Mouse (Mus musculus) hindbrain, embryonic 11.5 days (tissue): ENCODE data around the gene Ift81. TPM values are rescaled to one million over a fixed set of nuclear protein-coding genes. Genes with fewer than 3 reads are reported as not detected.
A peak's percentile ranks its signal among the peaks of the same experiment; 100 is the strongest.

Experiments
- ATAC-seq: fragments of 200-750 bp; cut with Nextera tagmentation; 2 replicates; pipeline ENCODE4 v1.8.0; 2017; ENCODE audit warnings: mild to moderate bottlenecking, moderate TSS enrichment, moderate library complexity; ENCODE audit not compliant: low FRiP score
- DNase-seq: peaks from one replicate; pipeline ENCODE4 v3.0.0-alpha.2; 2015; ENCODE audit warnings: low spot score
- H3K27ac ChIP-seq: fragments of 300-500 bp; sonication (generic); 2 replicates; pipeline ENCODE4 v1.5.1; 2014; ENCODE audit warnings: mild to moderate bottlenecking, low read depth, low read length
- H3K27me3 ChIP-seq: fragments of 300-500 bp; sonication (generic); 2 replicates; pipeline ENCODE4 v1.6.1; 2014; ENCODE audit warnings: mild to moderate bottlenecking, low read length, moderate library complexity, mixed read lengths; ENCODE audit not compliant: control insufficient read depth, insufficient read depth
- H3K36me3 ChIP-seq: fragments of 300-500 bp; sonication (generic); 2 replicates; pipeline ENCODE4 v1.6.1; 2014; ENCODE audit warnings: mild to moderate bottlenecking, low read length, moderate library complexity, mixed read lengths; ENCODE audit not compliant: control insufficient read depth, insufficient read depth
- H3K4me1 ChIP-seq: fragments of 300-500 bp; sonication (generic); replicated peaks from 2 replicates; pipeline ENCODE4 v1.6.1; 2014; ENCODE audit warnings: low read length, mixed read lengths; ENCODE audit not compliant: control insufficient read depth, insufficient read depth
- H3K4me2 ChIP-seq: fragments of 300-500 bp; sonication (generic); replicated peaks from 2 replicates; pipeline ENCODE4 v1.6.1; 2014; ENCODE audit warnings: mild to moderate bottlenecking, low read depth, low read length
- H3K4me3 ChIP-seq: fragments of 300-500 bp; sonication (generic); 2 replicates; pipeline ENCODE4 v1.5.1; 2014; ENCODE audit warnings: low read depth, low read length
- H3K9ac ChIP-seq: fragments of 300-500 bp; sonication (generic); 2 replicates; pipeline ENCODE4 v1.6.1; 2014; ENCODE audit warnings: low read depth, low read length
- H3K9me3 ChIP-seq: fragments of 300-500 bp; sonication (generic); 2 replicates; pipeline ENCODE4 v1.6.1; 2016; ENCODE audit warnings: low read length; ENCODE audit not compliant: control insufficient read depth
- WGBS: fragments of 180-500 bp; shearing (Covaris S2); extraction: QIAGEN DNeasy Blood & Tissue Kit; methylation state at CpG from one replicate; pipeline ENCODE4 v1.1.7; 2014; 5-methylcytosine and 5-hydroxymethylcytosine counted together
- polyA plus RNA-seq: library from polyadenylated mRNA; unstranded; fragments of >200 nt; fragmentation: Nextera tagmentation; extraction: Ambion mirVana; gene quantifications from 2 replicates; pipeline ENCODE4 v1.2.1, GENCODE M21; 2014

Gene Ift81
- polyA plus RNA-seq, 1 experiment from 2014 or later = 49.1 TPM

GRCm38 (mm10) chr5:122511405-122511804, 102.9 kb downstream of the Ift81 start:
- no peaks in the 10 kb centered on the region for H3K27me3 ChIP-seq
- 76% methylated on average over 9 of the region's 9 CpGs for WGBS
- no peak for ATAC-seq

GRCm38 (mm10) chr5:122510651-122511157, 103.6 kb downstream of the Ift81 start:
- Histone ChIP-seq H3K4me3 (no peak overlapping the region), H3K9ac (no peak overlapping the region), H3K4me1 (no peaks in the 10 kb centered on the region), H3K9me3 (no peaks in the 10 kb centered on the region), H3K27ac (no peak overlapping the region), H3K36me3 (no peaks in the 10 kb centered on the region), H3K27me3 (no peaks in the 10 kb centered on the region), H3K4me2 (no peak overlapping the region)
- no peak for ATAC-seq
- WGBS = 62% methylated on average over 16 of the region's 17 CpGs
- no peak for DNase-seq

More at GRCm38 (mm10) chr5:122511405-122511804, 102.9 kb downstream of the Ift81 start:
- DNase-seq = no peak
- Histone ChIP-seq H3K9me3 (no peaks in the 10 kb centered on the region), H3K4me3 (no peak overlapping the region), H3K27ac (no peak overlapping the region), H3K4me2 (no peak overlapping the region), H3K9ac (no peak overlapping the region), H3K36me3 (no peaks in the 10 kb centered on the region), H3K4me1 (no peaks in the 10 kb centered on the region)

GRCm38 (mm10) chr5:122509608-122510007, 104.7 kb downstream of the Ift81 start:
- H3K36me3 ChIP-seq = no peaks in the 10 kb centered on the region
- ATAC-seq (no peak), DNase-seq (no peak)
- no peak overlapping the region for H3K4me3 ChIP-seq
- WGBS = 61% methylated on average over 7 of the region's 7 CpGs
- no peaks in the 10 kb centered on the region for H3K4me1 ChIP-seq
- H3K27ac ChIP-seq = no peak overlapping the region
- no peaks in the 10 kb centered on the region for H3K9me3 ChIP-seq
- H3K27me3 ChIP-seq = no peaks in the 10 kb centered on the region
- no peak overlapping the region for H3K4me2 ChIP-seq
- H3K9ac ChIP-seq = no peak overlapping the region

- no peak overlapping the region for H3K4me3 ChIP-seq
- no peak overlapping the region for H3K27ac ChIP-seq
- ATAC-seq (no peak), DNase-seq (no peak)
- no peaks in the 10 kb centered on the region for H3K27me3 ChIP-seq
- H3K36me3 ChIP-seq = no peaks in the 10 kb centered on the region
- H3K9ac ChIP-seq = no peak overlapping the region
- no peaks in the 10 kb centered on the region for H3K4me1 ChIP-seq
- 83% methylated on average over 11 of the region's 11 CpGs for WGBS
- no peaks in the 10 kb centered on the region for H3K9me3 ChIP-seq
- H3K4me2 ChIP-seq = no peak overlapping the region
Observed at GRCm38 (mm10) chr5:122508861-122509306, 105.4 kb downstream of the Ift81 start.

GRCm38 (mm10) chr5:122507396-122507795, 106.9 kb downstream of the Ift81 start:
- no peaks in the 10 kb centered on the region for H3K36me3 ChIP-seq
- ATAC-seq = no peak
- H3K4me1 ChIP-seq = no peaks in the 10 kb centered on the region; the same call in 1 of the 2 replicates
- DNase-seq = no peak
- no peak overlapping the region for H3K4me2 ChIP-seq
- no peak overlapping the region for H3K27ac ChIP-seq
- no peaks in the 10 kb centered on the region for H3K9me3 ChIP-seq
- no peak overlapping the region for H3K9ac ChIP-seq
- no peaks in the 10 kb centered on the region for H3K27me3 ChIP-seq
- H3K4me3 ChIP-seq = no peak overlapping the region

- WGBS = 86% methylated on average over 3 of the region's 3 CpGs
Observed at GRCm38 (mm10) chr5:122506462-122506861, 107.9 kb downstream of the Ift81 start.

GRCm38 (mm10) chr5:122505554-122505953, 108.8 kb downstream of the Ift81 start:
- no peak overlapping the region for H3K27ac ChIP-seq
- H3K9me3 ChIP-seq = no peaks in the 10 kb centered on the region
- no peaks in the 10 kb centered on the region for H3K36me3 ChIP-seq
- 87% methylated on average over 5 of the region's 5 CpGs for WGBS
- no peak overlapping the region for H3K9ac ChIP-seq
- no peak overlapping the region for H3K4me3 ChIP-seq
- DNase-seq (no peak), ATAC-seq (no peak)
- H3K4me2 ChIP-seq = no peak overlapping the region
- no peaks in the 10 kb centered on the region; the same call in 1 of the 2 replicates for H3K4me1 ChIP-seq
- H3K27me3 ChIP-seq = no peaks in the 10 kb centered on the region

More at GRCm38 (mm10) chr5:122506462-122506861, 107.9 kb downstream of the Ift81 start:
- Histone ChIP-seq H3K27ac (no peak overlapping the region), H3K9ac (no peak overlapping the region), H3K4me2 (no peak overlapping the region), H3K9me3 (no peaks in the 10 kb centered on the region), H3K4me3 (no peak overlapping the region), H3K36me3 (no peaks in the 10 kb centered on the region), H3K27me3 (no peaks in the 10 kb centered on the region), H3K4me1 (no peaks in the 10 kb centered on the region; the same call in 1 of the 2 replicates)
- DNase-seq = no peak
- no peak for ATAC-seq

GRCm38 (mm10) chr5:122503760-122504119, 110.6 kb downstream of the Ift81 start:
- 25% methylated on average over 4 of the region's 4 CpGs for WGBS
- H3K4me2 ChIP-seq = no peak overlapping the region
- H3K4me3 ChIP-seq = no peak overlapping the region
- H3K9me3 ChIP-seq = no peaks in the 10 kb centered on the region
- DNase-seq = no peak
- no peaks in the 10 kb centered on the region for H3K27me3 ChIP-seq
- H3K9ac ChIP-seq = no peak overlapping the region
- peaks cover 2% of the 10 kb centered on the region; the same call in 1 of the 2 replicates for H3K4me1 ChIP-seq
- H3K36me3 ChIP-seq = no peaks in the 10 kb centered on the region
- no peak for ATAC-seq
- H3K27ac ChIP-seq = no peak overlapping the region

- peak overlapping the region; percentile 83 for H3K9ac ChIP-seq
- ATAC-seq (no peak; the same call in 1 of the 2 replicates), DNase-seq (no peak)
- H3K4me3 ChIP-seq = peak overlapping the region; percentile 97
- peaks cover 2% of the 10 kb centered on the region; the same call in 1 of the 2 replicates for H3K4me1 ChIP-seq
- WGBS = 39% methylated on average over 15 of the region's 15 CpGs
- H3K4me2 ChIP-seq = peak overlapping the region; percentile 69
- H3K27ac ChIP-seq = peak overlapping the region; percentile 87
- no peaks in the 10 kb centered on the region for H3K36me3 ChIP-seq
- H3K9me3 ChIP-seq = no peaks in the 10 kb centered on the region
- H3K27me3 ChIP-seq = no peaks in the 10 kb centered on the region
Observed at GRCm38 (mm10) chr5:122503015-122503759, 111.1 kb downstream of the Ift81 start.
